Mouse (Mus musculus) forebrain, embryonic 11.5 days (tissue): ENCODE measurements at regions not wholly inside any gene's neighbourhood (a gene's known extent, or its start where the extent isn't known, plus 50 kb on each side); places are given as distances from the start of the nearest gene placed in this dataset.
"Not testable (repeated sequence)": the region's sequence is repeated elsewhere in the genome, so short reads cannot be mapped to it uniquely, and the experiment has no call there.

Source experiments
- ATAC-seq: fragments of 200-750 bp; cut with Nextera tagmentation; replicated peaks from 2 replicates; pipeline ENCODE4 v1.8.0; 2017; ENCODE audit warnings: moderate TSS enrichment; ENCODE audit not compliant: low FRiP score
- DNase-seq: peaks from one replicate; pipeline ENCODE4 v3.0.0-alpha.2; 2017; ENCODE audit warnings: low spot score
- H3K27ac ChIP-seq: fragments of 300-500 bp; sonication (generic); 2 replicates; pipeline ENCODE4 v1.5.1; 2014; ENCODE audit warnings: low read depth, low read length
- H3K27me3 ChIP-seq: fragments of 300-500 bp; sonication (generic); 2 replicates; pipeline ENCODE4 v1.6.1; 2014; ENCODE audit warnings: mild to moderate bottlenecking, low read length, mixed read lengths; ENCODE audit not compliant: control insufficient read depth, insufficient read depth
- H3K36me3 ChIP-seq: fragments of 300-500 bp; sonication (generic); 2 replicates; pipeline ENCODE4 v1.6.1; 2014; ENCODE audit warnings: mild to moderate bottlenecking, low read length, moderate library complexity, mixed read lengths; ENCODE audit not compliant: control insufficient read depth, insufficient read depth
- H3K4me1 ChIP-seq: fragments of 300-500 bp; sonication (generic); replicated peaks from 2 replicates; pipeline ENCODE4 v1.6.1; 2014; ENCODE audit warnings: low read length, mixed read lengths; ENCODE audit not compliant: control insufficient read depth, insufficient read depth
- H3K4me2 ChIP-seq: fragments of 300-500 bp; sonication (generic); 2 replicates; pipeline ENCODE4 v1.6.1; 2014; ENCODE audit warnings: low read depth, mild to moderate bottlenecking, low read length, moderate library complexity, mixed read lengths; ENCODE audit not compliant: severe bottlenecking
- H3K4me3 ChIP-seq: fragments of 300-500 bp; sonication (generic); 2 replicates; pipeline ENCODE4 v1.5.1; 2014; ENCODE audit warnings: low read depth, low read length
- H3K9ac ChIP-seq: fragments of 300-500 bp; sonication (generic); 2 replicates; pipeline ENCODE4 v1.6.1; 2014; ENCODE audit warnings: low read length
- H3K9me3 ChIP-seq: fragments of 300-500 bp; sonication (generic); 2 replicates; pipeline ENCODE4 v1.6.1; 2016; ENCODE audit warnings: low read length, mixed read lengths; ENCODE audit not compliant: control insufficient read depth
- WGBS: fragments of 180-500 bp; shearing (Covaris S2); extraction: QIAGEN DNeasy Blood & Tissue Kit; methylation state at CpG from one replicate; pipeline ENCODE4 v1.1.7; 2014; 5-methylcytosine and 5-hydroxymethylcytosine counted together

GRCm38 (mm10) chr13:82562576-82562975, 779.7 kb downstream of the Cetn3 start:
- H3K27me3 ChIP-seq: no peaks in the 10 kb centered on the region
- 94% methylated on average over 4 of the region's 4 CpGs for WGBS
- H3K27ac ChIP-seq: no peak overlapping the region
- no peak overlapping the region for H3K9ac ChIP-seq
- no peak overlapping the region for H3K4me2 ChIP-seq
- ATAC-seq (no peak), DNase-seq (no peak)
- H3K9me3 ChIP-seq: no peaks in the 10 kb centered on the region
- no peaks in the 10 kb centered on the region for H3K36me3 ChIP-seq
- no peak overlapping the region for H3K4me3 ChIP-seq
- no peaks in the 10 kb centered on the region for H3K4me1 ChIP-seq

GRCm38 (mm10) chr13:82570925-82571324, 788.0 kb downstream of the Cetn3 start:
- no peak overlapping the region for H3K4me2 ChIP-seq
- DNase-seq (no peak), ATAC-seq (no peak)
- H3K4me1 ChIP-seq: no peaks in the 10 kb centered on the region
- H3K27me3 ChIP-seq: no peaks in the 10 kb centered on the region
- no peaks in the 10 kb centered on the region for H3K9me3 ChIP-seq
- WGBS: 92% methylated on average over 1 of the region's 1 CpGs
- H3K9ac ChIP-seq: no peak overlapping the region
- H3K27ac ChIP-seq: no peak overlapping the region
- H3K4me3 ChIP-seq: no peak overlapping the region
- H3K36me3 ChIP-seq: no peaks in the 10 kb centered on the region

GRCm38 (mm10) chr13:82577937-82578336, 795.1 kb downstream of the Cetn3 start:
- H3K9ac ChIP-seq: no peak overlapping the region
- no peak overlapping the region for H3K27ac ChIP-seq
- DNase-seq: no peak
- H3K4me1 ChIP-seq: no peaks in the 10 kb centered on the region
- H3K4me3 ChIP-seq: no peak overlapping the region
- no peaks in the 10 kb centered on the region for H3K9me3 ChIP-seq
- H3K36me3 ChIP-seq: no peaks in the 10 kb centered on the region
- H3K27me3 ChIP-seq: no peaks in the 10 kb centered on the region
- 89% methylated on average over 4 of the region's 4 CpGs for WGBS
- no peak overlapping the region for H3K4me2 ChIP-seq
- no peak for ATAC-seq

GRCm38 (mm10) chr13:82586335-82586734, 803.5 kb downstream of the Cetn3 start:
- Histone ChIP-seq H3K4me1 (no peaks in the 10 kb centered on the region), H3K9me3 (no peaks in the 10 kb centered on the region), H3K27me3 (no peaks in the 10 kb centered on the region), H3K27ac (no peak overlapping the region), H3K9ac (no peak overlapping the region), H3K4me2 (no peak overlapping the region), H3K4me3 (no peak overlapping the region), H3K36me3 (no peaks in the 10 kb centered on the region)
- no peak for ATAC-seq
- no peak for DNase-seq
- 74% methylated on average over 1 of the region's 1 CpGs for WGBS

- 89% methylated on average over 8 of the region's 8 CpGs for WGBS
- Histone ChIP-seq H3K27me3 (no peaks in the 10 kb centered on the region), H3K27ac (no peak overlapping the region), H3K9me3 (no peaks in the 10 kb centered on the region), H3K4me1 (no peaks in the 10 kb centered on the region), H3K4me3 (no peak overlapping the region), H3K4me2 (no peak overlapping the region), H3K9ac (no peak overlapping the region), H3K36me3 (no peaks in the 10 kb centered on the region)
- no peak for DNase-seq
- no peak for ATAC-seq
These were observed 811.0 kb downstream of the Cetn3 start for GRCm38 (mm10) chr13:82593831-82594230.

GRCm38 (mm10) chr13:82595566-82595965, 812.7 kb downstream of the Cetn3 start:
- Histone ChIP-seq H3K27me3 (no peaks in the 10 kb centered on the region), H3K9ac (no peak overlapping the region), H3K9me3 (no peaks in the 10 kb centered on the region), H3K27ac (no peak overlapping the region), H3K4me3 (no peak overlapping the region), H3K36me3 (no peaks in the 10 kb centered on the region), H3K4me1 (no peaks in the 10 kb centered on the region), H3K4me2 (no peak overlapping the region)
- ATAC-seq (no peak), DNase-seq (no peak)

GRCm38 (mm10) chr13:82605868-82606267, 823.0 kb downstream of the Cetn3 start:
- H3K27ac ChIP-seq, H3K9ac ChIP-seq, H3K4me1 ChIP-seq, H3K36me3 ChIP-seq, H3K4me3 ChIP-seq, H3K9me3 ChIP-seq, ATAC-seq, H3K4me2 ChIP-seq, H3K27me3 ChIP-seq, DNase-seq: not testable (repeated sequence)
- 76% methylated on average over 3 of the region's 3 CpGs for WGBS

- 69% methylated on average over 4 of the region's 4 CpGs for WGBS
- H3K4me1 ChIP-seq: no peaks in the 10 kb centered on the region
- DNase-seq: no peak
- ATAC-seq: no peak
- H3K4me2 ChIP-seq: no peak overlapping the region
- no peaks in the 10 kb centered on the region for H3K9me3 ChIP-seq
- no peaks in the 10 kb centered on the region for H3K36me3 ChIP-seq
- H3K27me3 ChIP-seq: no peaks in the 10 kb centered on the region
- no peak overlapping the region for H3K27ac ChIP-seq
- no peak overlapping the region for H3K4me3 ChIP-seq
- no peak overlapping the region for H3K9ac ChIP-seq
These were observed 836.3 kb downstream of the Cetn3 start for GRCm38 (mm10) chr13:82619005-82619653.

- Histone ChIP-seq H3K9me3 (no peaks in the 10 kb centered on the region), H3K9ac (no peak overlapping the region), H3K4me3 (no peak overlapping the region), H3K4me2 (no peak overlapping the region), H3K27me3 (no peaks in the 10 kb centered on the region), H3K27ac (no peak overlapping the region), H3K36me3 (no peaks in the 10 kb centered on the region), H3K4me1 (no peaks in the 10 kb centered on the region)
- WGBS: 77% methylated on average over 3 of the region's 3 CpGs
- DNase-seq (no peak), ATAC-seq (no peak)
These were observed 837.2 kb downstream of the Cetn3 start for GRCm38 (mm10) chr13:82620036-82620435.
